Mouse (Mus musculus) right cerebral cortex, postnatal 25 days (tissue): ENCODE data around the gene Apoe.

Source experiments
- DNase-seq: peaks from one replicate; pipeline ENCODE4 v3.0.0; 2022

Apoe gene

GRCm38 (mm10) chr7:19715239-19716054 lies 16.5 kb upstream of the Apoe start, which contains the start of gene Tomm40:
Gene Tomm40 (minus strand): TSS chr7:19715438.
- DNase-seq: peak; percentile 99

GRCm38 (mm10) chr7:19714836-19715235 lies 15.8 kb upstream of the Apoe start:
- no peak for DNase-seq

GRCm38 (mm10) chr7:19713598-19713997 lies 14.6 kb upstream of the Apoe start:
- DNase-seq: no peak

- DNase-seq: no peak
Observed at GRCm38 (mm10) chr7:19713196-19713595, 14.2 kb upstream of the Apoe start.

- DNase-seq: no peak
Observed at GRCm38 (mm10) chr7:19712414-19712813, 13.4 kb upstream of the Apoe start.

GRCm38 (mm10) chr7:19710650-19711049 lies 11.7 kb upstream of the Apoe start:
- no peak for DNase-seq

GRCm38 (mm10) chr7:19705271-19705670 lies 6.3 kb upstream of the Apoe start:
- DNase-seq: no peak

GRCm38 (mm10) chr7:19704475-19704874 lies 5.5 kb upstream of the Apoe start:
- no peak for DNase-seq

GRCm38 (mm10) chr7:19702859-19703555 lies 4.0 kb upstream of the Apoe start:
- DNase-seq: no peak

- DNase-seq: peak; percentile 40
Observed at GRCm38 (mm10) chr7:19701069-19701761, 2.2 kb upstream of the Apoe start.

- no peak for DNase-seq
Observed at GRCm38 (mm10) chr7:19700299-19701068, 1.5 kb upstream of the Apoe start.

- DNase-seq: no peak
Observed at GRCm38 (mm10) chr7:19699827-19700148, 800 bp upstream of the Apoe start.

GRCm38 (mm10) chr7:19697949-19698906 lies 760 bp downstream of the Apoe start:
- DNase-seq: no peak

- DNase-seq: no peak
Observed at GRCm38 (mm10) chr7:19696336-19696873, 2.6 kb downstream of the Apoe start.

- no peak for DNase-seq
Observed at GRCm38 (mm10) chr7:19695881-19696280, 3.1 kb downstream of the Apoe start.

GRCm38 (mm10) chr7:19695213-19695594 lies 3.8 kb downstream of the Apoe start:
- no peak for DNase-seq

- no peak for DNase-seq
Observed at GRCm38 (mm10) chr7:19694336-19695212, 4.4 kb downstream of the Apoe start.

GRCm38 (mm10) chr7:19693421-19693820 lies 5.6 kb downstream of the Apoe start:
- peak; percentile 36 for DNase-seq

GRCm38 (mm10) chr7:19691873-19692865 lies 6.8 kb downstream of the Apoe start, which contains the start of gene Apoc1:
Gene Apoc1 (minus strand): TSS chr7:19692660.
- DNase-seq: no peak
